Mouse (Mus musculus) large intestine, adult 2 months (tissue): Measurements from ENCODE around the gene Mrnip. TPM values are rescaled to one million over a fixed set of nuclear protein-coding genes. Genes with fewer than 3 reads are reported as not detected.

Source experiments
- DNase-seq: peaks from one replicate; pipeline ENCODE4 v3.0.0-alpha.2; 2012; ENCODE audit warnings: low read depth, low spot score
- WGBS: fragments of 180-500 bp; shearing (Covaris S2); methylation state at CpG from one replicate; pipeline ENCODE4 v1.1.7; 2018; 5-methylcytosine and 5-hydroxymethylcytosine counted together
- polyA plus RNA-seq: library from polyadenylated mRNA; depleted of rRNA; stranded (reverse); fragments of >200 nt; gene quantifications from 2 replicates; pipeline ENCODE4 v1.2.3, GENCODE M21; 2012; rRNA removed

Gene Mrnip
- polyA plus RNA-seq, 1 experiment, result 5.0 TPM

DNA sequence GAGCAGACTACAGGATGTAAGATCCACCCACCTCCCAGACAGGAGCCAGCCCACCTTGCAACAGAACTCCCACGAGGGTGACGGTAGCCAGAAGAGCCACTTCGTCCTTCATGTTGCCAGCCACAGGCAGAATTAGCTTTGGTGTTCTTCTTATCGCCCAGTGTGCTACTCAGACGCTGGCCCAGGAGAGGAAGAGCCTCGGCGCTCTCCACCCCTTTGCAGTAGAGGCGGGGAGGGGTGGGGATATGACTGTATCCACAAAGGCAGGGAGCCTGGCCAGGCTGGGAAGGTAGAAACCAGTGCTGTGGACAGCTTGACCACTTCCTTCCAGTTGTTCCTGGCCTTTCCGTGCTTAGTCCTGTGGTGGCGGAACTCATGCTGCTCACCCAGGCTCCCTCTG lies 64.1 kb downstream of the Mrnip start, which contains the start of gene Ltc4s:
Gene Ltc4s (minus strand): TSS at position 293 of the 400 bp plus-strand sequence.
- WGBS, result 41% methylated on average over 10 of the region's 10 CpGs
- DNase-seq, result no peak

DNA sequence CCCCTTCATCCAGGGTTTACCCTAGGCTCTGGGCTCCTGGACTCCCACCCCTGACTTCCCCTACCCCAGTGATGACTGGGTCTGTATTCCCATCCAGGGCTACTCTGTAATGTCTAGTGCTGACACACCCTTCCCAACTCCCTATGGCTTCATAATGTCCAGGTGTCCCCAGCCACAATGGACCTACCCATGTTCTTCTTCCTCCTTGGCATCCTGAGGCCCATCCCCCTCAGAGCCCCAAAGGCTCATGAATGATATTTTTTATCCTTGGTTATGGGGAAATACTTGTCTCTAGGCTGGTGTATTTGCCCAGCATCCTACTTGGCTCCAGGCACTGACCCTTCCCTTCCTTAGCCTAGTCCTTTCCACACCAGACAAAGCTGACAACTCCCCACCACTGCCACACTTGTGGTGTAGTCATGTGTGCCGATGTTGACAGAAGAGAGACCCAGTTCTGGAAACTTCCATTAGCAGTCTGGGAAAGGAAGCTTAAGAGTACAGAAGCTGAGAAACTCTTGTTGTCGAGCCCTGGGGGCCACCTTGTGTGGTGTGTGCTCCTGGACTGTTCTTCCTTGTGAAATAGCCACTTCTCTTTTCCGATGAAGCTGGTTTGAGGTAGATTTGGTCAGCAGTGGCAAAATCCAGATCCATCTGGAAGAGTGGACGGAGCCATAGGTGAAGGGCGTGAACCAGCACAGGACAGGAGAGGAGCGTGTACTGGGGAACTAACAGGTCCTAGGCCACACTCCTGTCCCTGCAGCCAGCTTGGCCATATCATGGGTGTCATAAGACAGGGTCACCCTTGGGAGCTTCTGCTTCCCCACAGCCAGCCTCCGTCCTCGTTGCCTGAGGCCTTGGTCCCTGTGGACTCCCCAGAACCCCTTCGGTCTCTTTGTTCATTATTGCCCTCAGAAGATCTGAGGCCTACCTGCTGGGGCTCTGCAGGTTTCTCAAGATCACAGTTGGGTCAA lies 64.9 kb downstream of the Mrnip start:
- 93% methylated on average over 9 of the region's 9 CpGs for WGBS
- DNase-seq, result no peak

DNA sequence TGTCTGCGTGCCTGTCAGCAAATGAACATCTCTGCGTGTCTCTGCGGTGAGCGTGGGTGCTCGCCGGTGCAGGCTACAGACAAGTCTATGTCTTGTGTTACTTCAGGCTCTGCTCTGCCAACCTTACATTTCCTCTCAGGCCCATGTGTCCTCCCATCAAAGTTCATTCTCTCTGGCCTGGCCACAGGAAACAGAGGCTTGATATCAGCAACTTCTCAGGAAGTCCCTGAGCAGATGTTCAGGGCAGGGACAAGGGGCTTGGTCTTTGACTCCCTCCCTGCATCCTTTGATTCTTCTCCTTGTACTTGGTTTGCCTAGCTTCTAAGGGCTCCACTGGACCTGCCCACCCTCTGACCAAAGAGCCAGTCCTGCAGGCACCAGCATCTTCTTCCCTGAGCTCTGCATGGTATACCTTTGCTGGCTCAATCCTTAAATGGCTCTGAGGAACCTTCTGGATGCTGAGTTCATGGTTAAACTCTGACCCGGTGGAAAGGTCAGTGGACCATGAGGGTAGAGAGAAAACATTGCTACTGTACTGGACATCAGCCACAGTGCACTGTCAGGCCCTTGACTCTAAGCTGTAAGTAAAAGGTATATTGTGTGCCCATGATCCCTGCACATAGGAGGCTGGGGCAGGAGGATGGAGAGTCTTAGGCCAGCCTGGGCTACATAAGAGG lies 66.1 kb downstream of the Mrnip start:
- no peak for DNase-seq
- 89% methylated on average over 7 of the region's 7 CpGs for WGBS

DNA sequence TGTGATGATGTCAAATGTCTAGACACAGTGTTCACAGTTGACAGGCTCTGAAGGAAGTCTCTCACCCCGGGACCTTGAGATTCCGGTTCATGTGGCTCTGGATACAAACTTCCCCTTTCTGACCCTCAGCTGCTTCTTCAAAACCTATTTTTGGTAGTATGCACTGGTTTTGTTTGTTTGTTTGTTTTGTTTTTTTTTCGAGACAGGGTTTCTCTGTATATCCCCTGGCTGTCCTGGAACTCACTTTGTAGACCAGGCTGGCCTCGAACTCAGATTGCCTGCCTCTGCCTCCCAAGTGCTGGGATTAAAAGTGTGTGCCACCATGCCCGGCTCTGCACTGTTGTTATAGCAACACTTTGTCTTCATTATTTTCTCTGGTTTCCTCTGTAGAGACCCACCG lies 69.7 kb downstream of the Mrnip start:
- no peak for DNase-seq
- WGBS, result 73% methylated on average over 6 of the region's 6 CpGs

DNA sequence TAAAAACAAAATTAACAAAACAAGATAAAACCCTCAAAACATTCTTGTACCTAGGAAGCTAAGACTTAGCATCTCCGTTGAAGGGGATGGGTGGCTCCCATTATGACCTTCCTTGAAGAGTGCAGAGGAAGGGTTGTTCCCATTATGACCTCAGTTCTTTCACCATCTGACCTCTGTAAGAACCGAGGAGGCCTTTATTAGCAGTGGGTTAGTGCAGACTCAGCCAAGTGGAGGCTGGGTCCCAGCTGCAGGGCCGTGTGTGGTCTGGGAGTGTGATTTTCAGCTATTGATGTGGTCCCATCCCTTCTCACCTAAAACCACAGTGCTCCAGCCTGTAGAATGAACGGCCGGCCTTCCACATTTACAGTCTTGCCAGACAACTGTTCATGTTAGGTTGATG lies 71.0 kb downstream of the Mrnip start:
- WGBS, result 74% methylated on average over 5 of the region's 5 CpGs
- DNase-seq, result no peak

DNA sequence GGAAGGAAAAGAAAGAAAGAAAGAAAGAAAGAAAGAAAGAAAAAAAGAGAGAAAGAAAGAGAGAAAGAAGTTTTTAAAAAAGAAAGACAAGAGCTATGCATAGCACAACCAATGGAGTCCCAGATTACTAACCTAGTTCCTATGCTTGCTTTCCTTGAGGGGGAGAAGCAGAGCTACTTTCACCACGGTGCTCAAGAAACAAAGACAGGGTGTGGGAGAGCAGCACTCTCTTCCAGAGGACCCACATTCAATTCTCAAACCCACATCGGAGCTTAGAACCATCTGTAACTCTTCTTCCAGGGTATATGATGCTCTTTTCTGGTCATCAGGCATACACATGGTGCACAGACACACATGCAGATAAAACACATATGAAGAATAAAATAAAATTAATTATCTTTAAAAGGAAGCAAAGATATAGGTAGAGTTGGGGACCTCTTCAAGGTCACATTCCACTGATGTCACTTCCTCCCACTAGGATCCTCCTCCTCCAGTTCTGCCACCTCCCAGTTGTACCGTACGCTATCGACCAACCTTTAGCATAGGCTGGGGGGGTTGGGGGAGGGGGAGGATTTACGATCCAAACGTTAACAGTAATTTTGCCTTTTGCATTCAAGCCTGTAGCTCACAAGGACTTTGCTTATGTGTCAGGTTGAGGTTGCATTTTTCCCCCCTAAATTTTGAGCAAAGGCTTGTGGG lies 74.4 kb downstream of the Mrnip start:
- whole genome bisulfite sequencing, result 66% methylated on average over 7 of the region's 7 CpGs
- DNase-seq, result no peak

Other genes with a start within 250 kb of the Mrnip start
- 13.0 and 14.9 TPM in 2 replicates for gene Rnf130, start 149.1 kb upstream of the Mrnip start, polyA plus RNA-seq
- gene Tbc1d9b, start 43.0 kb upstream of the Mrnip start, polyA plus RNA-seq, result 28.2 and 35.9 TPM in 2 replicates
- 111 and 113 TPM in 2 replicates for gene Sqstm1, start 36.4 kb downstream of the Mrnip start, polyA plus RNA-seq
- 101 and 123 TPM in 2 replicates for gene Mgat4b, start 36.4 kb downstream of the Mrnip start, polyA plus RNA-seq
- 25.7 and 36.3 TPM in 2 replicates for gene Ltc4s, start 64.2 kb downstream of the Mrnip start, polyA plus RNA-seq
- gene Maml1, start 117.9 kb downstream of the Mrnip start, polyA plus RNA-seq, result 7.1 and 9.3 TPM in 2 replicates
- gene Canx, start 151.2 kb downstream of the Mrnip start, polyA plus RNA-seq, result 105 and 112 TPM in 2 replicates
- gene Cby3, start 180.0 kb downstream of the Mrnip start, polyA plus RNA-seq, result 0.17 and 0.30 TPM in 2 replicates
- 43.2 and 51.7 TPM in 2 replicates for gene Hnrnph1, start 202.5 kb downstream of the Mrnip start, polyA plus RNA-seq